Mouse (Mus musculus): ENCODE results near the gene Kifc3.

The Kifc3 gene

GRCm38 (mm10) chr8:95220571-95220998 is 18.0 kb upstream of the Kifc3 start:
- no peaks in the 10 kb centered on the region for H3K36me3 ChIP-seq (ENCODE audit: control insufficient read depth, insufficient read depth, low read length, poor library complexity, severe bottlenecking)
- H3K27me3 ChIP-seq (ENCODE audit: control insufficient read depth, insufficient read depth, low read length, poor library complexity, severe bottlenecking), result no peaks in the 10 kb centered on the region
- DNase-seq (ENCODE audit: low read depth, low spot score), result no peak

GRCm38 (mm10) chr8:95219623-95220022 is 17.0 kb upstream of the Kifc3 start:
- DNase-seq (ENCODE audit: low read depth, low spot score), result no peak

GRCm38 (mm10) chr8:95215709-95216360 is 13.2 kb upstream of the Kifc3 start:
- H3K36me3 ChIP-seq (ENCODE audit: control insufficient read depth, insufficient read depth, low read length, poor library complexity, severe bottlenecking), result no peaks in the 10 kb centered on the region
- no peak for DNase-seq (ENCODE audit: low read depth, low spot score)
- H3K27me3 ChIP-seq (ENCODE audit: control insufficient read depth, insufficient read depth, low read length, poor library complexity, severe bottlenecking), result no peaks in the 10 kb centered on the region

More at GRCm38 (mm10) chr8:95219623-95220022, 17.0 kb upstream of the Kifc3 start:
- no peaks in the 10 kb centered on the region for H3K36me3 ChIP-seq (ENCODE audit: control insufficient read depth, insufficient read depth, low read length, poor library complexity, severe bottlenecking)
- no peaks in the 10 kb centered on the region for H3K27me3 ChIP-seq (ENCODE audit: control insufficient read depth, insufficient read depth, low read length, poor library complexity, severe bottlenecking)

GRCm38 (mm10) chr8:95209924-95210323 is 7.3 kb upstream of the Kifc3 start:
- Histone ChIP-seq H3K36me3 (ENCODE audit: control insufficient read depth, insufficient read depth, low read length, poor library complexity, severe bottlenecking) (no peaks in the 10 kb centered on the region), H3K27me3 (ENCODE audit: control insufficient read depth, insufficient read depth, low read length, poor library complexity, severe bottlenecking) (no peaks in the 10 kb centered on the region)
- DNase-seq (ENCODE audit: low read depth, low spot score), result no peak

GRCm38 (mm10) chr8:95205946-95206345 is 3.3 kb upstream of the Kifc3 start:
- H3K36me3 ChIP-seq (ENCODE audit: control insufficient read depth, insufficient read depth, low read length, poor library complexity, severe bottlenecking), result no peaks in the 10 kb centered on the region
- H3K27me3 ChIP-seq (ENCODE audit: control insufficient read depth, insufficient read depth, low read length, poor library complexity, severe bottlenecking), result no peaks in the 10 kb centered on the region
- no peak for DNase-seq (ENCODE audit: low read depth, low spot score)

GRCm38 (mm10) chr8:95204039-95204380 is 1.4 kb upstream of the Kifc3 start:
- no peaks in the 10 kb centered on the region for H3K27me3 ChIP-seq (ENCODE audit: control insufficient read depth, insufficient read depth, low read length, poor library complexity, severe bottlenecking)
- no peaks in the 10 kb centered on the region for H3K36me3 ChIP-seq (ENCODE audit: control insufficient read depth, insufficient read depth, low read length, poor library complexity, severe bottlenecking)
- DNase-seq (ENCODE audit: low read depth, low spot score), result peak; percentile 72

- no peak for DNase-seq (ENCODE audit: low read depth, low spot score)
- H3K36me3 ChIP-seq (ENCODE audit: control insufficient read depth, insufficient read depth, low read length, poor library complexity, severe bottlenecking), result no peaks in the 10 kb centered on the region
- H3K27me3 ChIP-seq (ENCODE audit: control insufficient read depth, insufficient read depth, low read length, poor library complexity, severe bottlenecking), result no peaks in the 10 kb centered on the region
Observed at GRCm38 (mm10) chr8:95203326-95204038, 870 bp upstream of the Kifc3 start.

- Histone ChIP-seq H3K36me3 (ENCODE audit: control insufficient read depth, insufficient read depth, low read length, poor library complexity, severe bottlenecking) (no peaks in the 10 kb centered on the region), H3K27me3 (ENCODE audit: control insufficient read depth, insufficient read depth, low read length, poor library complexity, severe bottlenecking) (no peaks in the 10 kb centered on the region)
- no peak for DNase-seq (ENCODE audit: low read depth, low spot score)
Observed at GRCm38 (mm10) chr8:95202056-95202570, 499 bp downstream of the Kifc3 start.

GRCm38 (mm10) chr8:95201491-95201890 is 1.1 kb downstream of the Kifc3 start:
- Histone ChIP-seq H3K36me3 (ENCODE audit: control insufficient read depth, insufficient read depth, low read length, poor library complexity, severe bottlenecking) (no peaks in the 10 kb centered on the region), H3K27me3 (ENCODE audit: control insufficient read depth, insufficient read depth, low read length, poor library complexity, severe bottlenecking) (no peaks in the 10 kb centered on the region)
- DNase-seq (ENCODE audit: low read depth, low spot score), result no peak

GRCm38 (mm10) chr8:95200001-95200405 is 2.6 kb downstream of the Kifc3 start:
- H3K27me3 ChIP-seq (ENCODE audit: control insufficient read depth, insufficient read depth, low read length, poor library complexity, severe bottlenecking), result no peaks in the 10 kb centered on the region

GRCm38 (mm10) chr8:95195728-95196127 is 6.9 kb downstream of the Kifc3 start:
- no peaks in the 10 kb centered on the region for H3K36me3 ChIP-seq (ENCODE audit: control insufficient read depth, insufficient read depth, low read length, poor library complexity, severe bottlenecking)
- H3K27me3 ChIP-seq (ENCODE audit: control insufficient read depth, insufficient read depth, low read length, poor library complexity, severe bottlenecking), result no peaks in the 10 kb centered on the region
- no peak for DNase-seq (ENCODE audit: low read depth, low spot score)

More at GRCm38 (mm10) chr8:95200001-95200405, 2.6 kb downstream of the Kifc3 start:
- no peaks in the 10 kb centered on the region for H3K36me3 ChIP-seq (ENCODE audit: control insufficient read depth, insufficient read depth, low read length, poor library complexity, severe bottlenecking)
- no peak for DNase-seq (ENCODE audit: low read depth, low spot score)

GRCm38 (mm10) chr8:95191497-95192175 is 11.0 kb downstream of the Kifc3 start:
- no peak for DNase-seq (ENCODE audit: low read depth, low spot score)
- no peaks in the 10 kb centered on the region; the same call in 1 of the 2 replicates for H3K27me3 ChIP-seq (ENCODE audit: control insufficient read depth, insufficient read depth, low read length, poor library complexity, severe bottlenecking)
- H3K36me3 ChIP-seq (ENCODE audit: control insufficient read depth, insufficient read depth, low read length, poor library complexity, severe bottlenecking), result no peaks in the 10 kb centered on the region

GRCm38 (mm10) chr8:95187579-95187978 is 15.0 kb downstream of the Kifc3 start:
- H3K27me3 ChIP-seq (ENCODE audit: control insufficient read depth, insufficient read depth, low read length, poor library complexity, severe bottlenecking), result no peaks in the 10 kb centered on the region; the same call in 1 of the 2 replicates
- no peak for DNase-seq (ENCODE audit: low read depth, low spot score)
- H3K36me3 ChIP-seq (ENCODE audit: control insufficient read depth, insufficient read depth, low read length, poor library complexity, severe bottlenecking), result no peaks in the 10 kb centered on the region

GRCm38 (mm10) chr8:95185891-95186513 is 16.6 kb downstream of the Kifc3 start:
- Histone ChIP-seq H3K36me3 (ENCODE audit: control insufficient read depth, insufficient read depth, low read length, poor library complexity, severe bottlenecking) (no peaks in the 10 kb centered on the region), H3K27me3 (ENCODE audit: control insufficient read depth, insufficient read depth, low read length, poor library complexity, severe bottlenecking) (no peaks in the 10 kb centered on the region; the same call in 1 of the 2 replicates)
- no peak for DNase-seq (ENCODE audit: low read depth, low spot score)
